Mouse (Mus musculus): ENCODE data around the gene Rbm12.

DNA sequence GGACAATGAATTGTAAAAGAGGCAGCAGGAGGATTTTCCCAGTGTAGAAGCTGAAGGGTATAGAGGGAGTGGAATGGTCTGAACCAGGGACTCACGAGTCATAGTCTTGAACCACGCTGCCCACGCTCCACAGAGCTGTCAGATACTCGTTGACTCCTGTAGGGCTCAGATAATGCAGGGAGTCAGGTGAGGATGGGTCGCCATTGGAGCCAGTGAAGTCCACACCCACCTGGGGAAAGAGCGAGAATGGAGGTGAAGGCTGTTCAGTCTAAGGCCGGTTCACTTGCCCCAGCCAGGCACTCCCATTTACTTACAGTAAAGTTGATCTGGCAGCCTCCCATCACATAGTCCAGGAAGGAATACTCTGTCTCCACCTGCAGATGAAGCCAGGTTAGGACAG, 34.3 kb downstream of the Rbm12 start:
- TF ChIP-seq CTCF (IDR thresholded peaks at IDR 0.05) (no peak), POLR2A (IDR thresholded peaks at IDR 0.05; ENCODE audit: insufficient read depth, low read depth, low read length) (no peak)

Data from heart, adult 2 months (tissue).